Mouse (Mus musculus): ENCODE data around the gene Defb7.

The Defb7 gene

DNA sequence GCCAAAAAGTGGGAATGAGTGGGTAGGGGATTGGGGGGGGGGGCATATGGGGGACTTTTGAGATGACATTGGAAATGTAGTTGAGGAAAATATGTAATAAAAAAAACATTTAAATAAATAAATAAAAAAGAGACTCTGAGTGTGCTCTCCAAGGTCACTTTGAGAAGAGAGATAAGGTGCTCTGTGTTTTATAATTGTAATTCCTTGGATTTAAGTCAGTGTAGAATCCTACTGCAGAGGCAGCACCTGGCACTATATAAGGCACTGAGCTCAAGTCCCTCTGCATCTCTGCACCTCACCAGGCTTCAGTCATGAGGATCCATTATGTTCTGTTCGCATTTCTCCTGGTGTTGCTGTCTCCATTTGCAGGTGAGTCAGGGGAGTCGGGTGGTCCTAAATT lies at the start of gene Defb7:
TSS of gene Defb7 (plus strand) at position 301 of the 400 bp plus-strand sequence.
- CTCF ChIA-PET, result no interaction called here

DNA sequence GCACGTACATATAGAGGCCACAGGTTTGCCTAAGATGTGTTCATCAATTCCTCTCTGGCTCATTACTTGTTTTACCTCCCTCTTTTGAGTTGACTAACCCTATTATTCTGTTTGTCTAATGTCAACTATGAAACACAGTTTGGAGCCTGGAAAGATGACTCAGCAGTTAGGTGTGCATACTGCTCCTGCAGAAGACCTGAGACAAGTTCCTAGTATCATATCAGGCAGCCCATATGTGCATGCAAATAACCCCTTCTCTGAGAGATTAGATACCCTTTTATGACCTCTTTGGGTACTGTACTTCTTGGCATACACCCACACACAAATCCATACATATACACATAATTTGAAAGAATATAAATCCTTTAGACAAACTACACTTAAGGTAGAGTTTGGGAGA lies 48.5 kb upstream of the Defb7 start:
- CTCF ChIA-PET, result no interaction called here

DNA sequence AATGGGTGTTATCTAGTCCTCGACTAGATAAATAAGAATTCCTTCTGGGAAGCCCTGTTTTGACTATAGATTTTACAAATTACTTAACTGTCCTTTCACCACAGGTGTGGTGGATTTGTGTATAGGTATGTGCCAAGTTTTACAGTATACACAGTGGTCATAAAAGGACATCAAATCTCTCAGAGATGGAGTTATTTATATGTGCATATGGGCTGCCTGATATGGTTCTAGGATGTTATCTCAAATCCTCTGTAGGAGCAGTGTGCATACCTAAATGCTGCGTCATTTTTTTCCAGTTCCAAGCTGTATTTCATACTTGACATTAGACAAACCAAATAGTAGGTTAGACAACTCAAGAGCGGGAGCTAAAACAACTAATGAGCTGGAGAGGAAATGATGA lies 33.5 kb upstream of the Defb7 start:
- CTCF ChIA-PET, result no interaction called here

DNA sequence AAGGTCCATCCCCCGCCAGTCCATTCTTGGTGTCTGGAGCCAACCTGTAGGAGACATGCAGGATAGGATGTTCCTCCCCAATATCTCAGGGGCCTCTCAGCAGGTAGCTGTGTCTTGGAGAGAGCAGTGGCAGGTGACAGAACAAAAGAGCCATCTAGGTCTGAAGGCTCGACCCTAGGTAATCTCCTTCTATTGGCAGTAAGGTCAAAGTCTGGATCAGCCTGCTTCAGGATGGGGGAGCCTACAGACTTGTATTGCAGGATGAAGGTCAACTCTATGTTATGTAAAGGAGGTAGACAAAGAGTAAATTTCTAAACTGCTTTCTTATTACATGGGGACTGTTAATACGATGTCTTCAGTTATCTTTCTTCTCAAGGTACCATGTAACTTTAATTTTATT lies 25.9 kb upstream of the Defb7 start:
- CTCF ChIA-PET, result no interaction called here

DNA sequence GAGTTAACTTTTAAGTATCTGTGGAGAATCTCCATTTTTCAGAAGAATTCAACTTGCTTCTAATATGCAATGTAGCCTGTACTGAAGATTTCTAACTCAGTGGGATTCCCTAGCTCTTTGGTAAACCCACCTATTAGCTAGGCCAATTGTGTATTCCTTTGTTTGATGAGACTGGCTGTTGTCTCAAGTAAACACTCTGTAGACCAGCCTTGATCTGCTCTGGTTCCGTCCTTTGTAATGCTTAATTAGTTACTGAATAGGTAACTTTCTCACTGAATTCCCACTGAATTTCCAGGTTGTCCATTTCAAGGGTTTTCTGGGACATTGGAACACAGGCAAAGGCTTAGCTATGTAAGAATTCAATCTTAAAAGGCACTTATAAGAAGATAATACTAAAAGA lies 5.6 kb downstream of the Defb7 start:
- CTCF ChIA-PET, result no interaction called here

DNA sequence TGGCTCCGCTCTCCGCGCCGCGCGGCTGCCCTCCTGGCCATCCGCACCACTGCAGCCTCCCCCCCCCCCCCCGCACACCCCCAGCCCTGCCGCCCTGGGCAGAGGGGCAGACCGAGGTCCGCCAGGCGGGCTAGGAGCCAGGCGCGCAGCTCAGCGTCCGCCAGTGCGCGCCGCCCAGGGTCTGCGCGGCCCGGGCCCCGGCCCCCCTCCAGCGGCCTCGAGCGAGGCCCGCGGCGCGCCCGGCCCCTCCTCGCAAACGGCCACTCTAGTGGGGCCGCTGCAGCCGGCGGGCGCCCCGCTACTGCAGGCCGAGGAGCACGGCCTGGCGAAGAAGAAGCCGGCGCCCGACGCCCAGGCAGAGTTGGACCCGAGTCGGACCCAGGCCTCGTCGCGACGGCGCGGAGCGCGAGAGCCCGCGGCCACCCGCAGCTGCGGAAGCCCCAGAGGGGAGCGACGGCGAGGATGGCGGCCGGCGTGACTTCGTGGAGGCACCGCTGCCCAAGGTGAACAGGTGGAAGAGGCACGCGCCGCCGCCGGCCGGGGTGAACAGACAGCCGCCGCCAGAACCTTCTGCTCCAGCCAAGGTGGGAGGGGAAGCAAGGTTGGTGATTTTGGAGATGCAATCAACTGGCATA lies 40.4 kb downstream of the Defb7 start:
- CTCF ChIA-PET, result no interaction called here

DNA sequence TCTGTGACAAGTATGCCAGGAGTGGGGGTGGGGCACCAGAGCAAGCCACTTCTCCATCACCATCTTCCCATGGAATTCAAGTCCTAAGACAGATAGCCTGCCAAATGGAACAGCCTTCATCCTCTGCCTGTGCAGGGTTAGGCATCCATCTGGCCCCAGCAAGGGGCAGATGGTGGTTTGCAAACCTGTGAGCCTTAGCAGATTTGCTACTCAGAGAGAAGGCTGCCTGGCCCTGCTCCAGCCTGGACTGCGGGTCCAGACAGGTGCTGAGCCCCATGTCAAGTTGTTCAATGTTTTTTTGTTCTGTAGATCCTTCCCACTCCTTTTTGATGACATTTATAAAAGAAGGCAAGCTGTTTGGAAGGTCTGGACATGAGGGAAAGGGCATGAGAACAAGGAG lies 45.5 kb downstream of the Defb7 start:
- CTCF ChIA-PET, result no interaction called here
